Mouse (Mus musculus) liver, embryonic 16.5 days (tissue): ENCODE data around the gene Gm21083. TPM values are rescaled to one million over a fixed set of nuclear protein-coding genes. Genes with fewer than 3 reads are reported as not detected.
"Not testable (repeated sequence)": the region's sequence is repeated elsewhere in the genome, so short reads cannot be mapped to it uniquely, and the experiment has no call there.

Experiments used
- ATAC-seq: fragments of 200-750 bp; cut with Nextera tagmentation; 2 replicates; pipeline ENCODE4 v1.8.0; 2017; ENCODE audit warnings: low read depth, mild to moderate bottlenecking, moderate number of reproducible peaks, moderate library complexity
- H3K27ac ChIP-seq: fragments of 300-500 bp; sonication (generic); 2 replicates; pipeline ENCODE4 v1.5.1; 2014; ENCODE audit warnings: mild to moderate bottlenecking, low read length
- H3K27me3 ChIP-seq: fragments of 300-500 bp; sonication (generic); 2 replicates; pipeline ENCODE4 v1.6.1; 2014; ENCODE audit warnings: low read depth, low read length, mixed read lengths; ENCODE audit not compliant: control insufficient read depth, insufficient read depth
- H3K36me3 ChIP-seq: fragments of 300-500 bp; sonication (generic); 2 replicates; pipeline ENCODE4 v1.6.1; 2014; ENCODE audit warnings: mild to moderate bottlenecking; ENCODE audit not compliant: control insufficient read depth, insufficient read depth
- H3K4me1 ChIP-seq: fragments of 300-500 bp; sonication (generic); 2 replicates; pipeline ENCODE4 v1.6.1; 2014; ENCODE audit warnings: low read depth, low read length, mixed read lengths; ENCODE audit not compliant: control insufficient read depth
- H3K4me2 ChIP-seq: fragments of 300-500 bp; sonication (generic); 2 replicates; pipeline ENCODE4 v1.6.1; 2014; ENCODE audit warnings: low read depth, low read length, mixed read lengths
- H3K4me3 ChIP-seq: fragments of 300-500 bp; sonication (generic); 2 replicates; pipeline ENCODE4 v1.5.1; 2014; ENCODE audit warnings: low read depth, mild to moderate bottlenecking, low read length
- H3K9ac ChIP-seq: fragments of 300-500 bp; sonication (generic); 2 replicates; pipeline ENCODE4 v1.6.1; 2014; ENCODE audit warnings: low read depth, low read length
- H3K9me3 ChIP-seq: fragments of 300-500 bp; sonication (generic); replicated peaks from 2 replicates; pipeline ENCODE4 v1.6.1; 2016; ENCODE audit warnings: low read length; ENCODE audit not compliant: control insufficient read depth
- WGBS: fragments of 180-500 bp; shearing (Covaris S2); extraction: QIAGEN DNeasy Blood & Tissue Kit; methylation state at CpG from one replicate; pipeline ENCODE4 v1.1.7; 2014; ENCODE audit not compliant: insufficient replicate concordance; 5-methylcytosine and 5-hydroxymethylcytosine counted together
- polyA plus RNA-seq: library from polyadenylated mRNA; unstranded; fragments of >200 nt; fragmentation: Nextera tagmentation; extraction: Ambion mirVana; gene quantifications from 2 replicates; pipeline ENCODE4 v1.2.1, GENCODE M21; 2015

The Gm21083 gene
- not detected in 2 replicates for polyA plus RNA-seq

DNA sequence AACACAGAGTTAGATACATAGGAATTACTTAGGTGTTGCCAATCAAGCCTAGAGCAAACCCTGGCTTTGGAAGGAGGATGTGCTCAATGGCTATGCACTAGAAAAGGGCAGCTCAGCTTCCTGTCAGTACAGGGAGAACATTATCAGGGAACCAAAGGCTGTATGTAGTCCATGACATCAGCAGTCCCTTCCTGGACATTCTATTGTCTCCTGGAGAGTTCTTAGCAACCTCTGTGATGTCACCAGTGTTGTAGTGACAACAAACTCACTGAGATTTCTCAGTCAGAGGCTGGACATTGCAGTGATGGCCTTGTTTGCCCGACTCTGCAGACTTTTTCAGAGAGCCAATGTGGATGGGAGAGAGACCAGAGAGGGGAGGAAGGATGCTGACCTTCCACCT is at the start of gene Gm21083:
TSS of gene Gm21083 (plus strand) at position 301 of the 400 bp plus-strand sequence.
- H3K9ac ChIP-seq, H3K36me3 ChIP-seq, H3K27ac ChIP-seq, H3K4me1 ChIP-seq, ATAC-seq, H3K27me3 ChIP-seq, H3K4me2 ChIP-seq, H3K9me3 ChIP-seq, H3K4me3 ChIP-seq: not testable (repeated sequence)
- WGBS: no CpG with 5 or more reads among the region's 1 CpGs

DNA sequence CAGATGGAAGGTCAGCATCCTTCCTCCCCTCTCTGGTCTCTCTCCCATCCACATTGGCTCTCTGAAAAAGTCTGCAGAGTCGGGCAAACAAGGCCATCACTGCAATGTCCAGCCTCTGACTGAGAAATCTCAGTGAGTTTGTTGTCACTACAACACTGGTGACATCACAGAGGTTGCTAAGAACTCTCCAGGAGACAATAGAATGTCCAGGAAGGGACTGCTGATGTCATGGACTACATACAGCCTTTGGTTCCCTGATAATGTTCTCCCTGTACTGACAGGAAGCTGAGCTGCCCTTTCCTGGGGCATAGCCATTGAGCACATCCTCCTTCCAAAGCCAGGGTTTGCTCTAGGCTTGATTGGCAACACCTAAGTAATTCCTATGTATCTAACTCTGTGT is 48.0 kb upstream of the Gm21083 start, which contains the start of gene Gm21190:
TSS of gene Gm21190 (minus strand) at position 101 of the 400 bp plus-strand sequence.
- not testable (repeated sequence) for H3K9me3 ChIP-seq, H3K4me2 ChIP-seq, H3K9ac ChIP-seq, H3K27me3 ChIP-seq, H3K36me3 ChIP-seq, H3K27ac ChIP-seq, H3K4me1 ChIP-seq, ATAC-seq, H3K4me3 ChIP-seq
- no CpG with 5 or more reads among the region's 1 CpGs for WGBS

DNA sequence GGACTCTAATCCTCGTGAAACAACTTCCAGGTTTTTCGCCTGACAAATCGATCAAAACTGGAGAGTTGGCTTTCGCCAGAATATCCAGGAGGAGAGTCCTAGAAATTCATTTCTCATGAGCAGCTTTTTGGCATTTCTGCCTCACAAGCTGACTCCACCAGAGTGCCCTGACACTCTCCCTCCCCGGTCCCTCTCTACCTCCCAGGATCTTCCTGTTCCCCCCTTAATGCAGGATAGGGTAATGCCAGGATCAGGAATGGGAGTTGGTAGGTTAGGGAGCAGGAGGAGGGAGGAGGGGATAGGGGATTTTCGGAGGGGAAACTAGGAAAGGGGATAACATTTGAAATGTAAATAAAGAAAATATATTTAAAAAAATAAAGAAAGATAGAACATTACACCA is 28.5 kb upstream of the Gm21083 start:
- H3K27me3 ChIP-seq, H3K4me2 ChIP-seq, ATAC-seq, H3K9ac ChIP-seq, H3K9me3 ChIP-seq, H3K36me3 ChIP-seq, H3K4me3 ChIP-seq, H3K27ac ChIP-seq, H3K4me1 ChIP-seq: not testable (repeated sequence)
- WGBS: 52% methylated on average over 6 of the region's 6 CpGs

DNA sequence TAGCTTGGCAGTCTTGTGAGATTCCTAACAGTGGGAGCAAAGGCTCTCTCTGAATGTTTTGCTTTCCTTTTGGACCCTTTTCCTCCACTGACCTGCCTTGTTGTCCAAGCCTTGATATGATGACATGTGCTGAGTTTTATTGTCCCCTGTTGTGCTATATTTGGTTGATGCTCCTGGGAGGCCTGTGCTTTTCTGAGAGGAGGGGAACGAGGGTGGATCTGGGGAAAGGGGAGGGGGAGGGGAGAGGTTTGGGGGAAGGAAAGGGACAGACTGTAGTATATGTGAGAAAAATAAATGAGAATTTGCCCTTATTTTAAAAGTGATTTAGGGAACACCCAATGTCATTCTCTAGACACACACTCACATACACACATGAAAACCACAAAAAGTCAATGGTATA is 28.0 kb upstream of the Gm21083 start:
- WGBS: 26% methylated on average over 1 of the region's 1 CpGs
- H3K27me3 ChIP-seq, H3K4me1 ChIP-seq, ATAC-seq, H3K4me3 ChIP-seq, H3K9ac ChIP-seq, H3K9me3 ChIP-seq, H3K27ac ChIP-seq, H3K4me2 ChIP-seq, H3K36me3 ChIP-seq: not testable (repeated sequence)

DNA sequence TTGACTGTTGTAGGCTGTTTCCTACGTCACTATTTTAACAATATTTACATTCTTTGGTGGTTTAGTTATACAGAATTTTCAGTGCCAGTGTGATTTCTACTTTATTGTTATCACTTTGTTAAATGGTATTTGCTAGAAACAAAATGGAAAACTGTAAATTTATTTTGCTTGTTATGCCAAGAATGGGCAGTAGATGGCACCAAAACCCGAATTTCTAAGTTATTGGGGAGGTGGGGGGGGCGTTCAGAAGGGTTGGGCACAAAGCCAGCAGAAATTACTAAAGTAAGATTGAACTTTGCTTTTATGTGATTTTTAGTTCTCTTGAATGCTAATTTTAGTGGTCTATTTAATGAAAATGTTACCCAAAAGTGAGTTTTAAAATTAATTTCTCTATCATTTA is 27.5 kb upstream of the Gm21083 start:
- not testable (repeated sequence) for ATAC-seq, H3K9ac ChIP-seq, H3K27ac ChIP-seq, H3K4me1 ChIP-seq, H3K9me3 ChIP-seq, H3K27me3 ChIP-seq, H3K4me2 ChIP-seq, H3K4me3 ChIP-seq, H3K36me3 ChIP-seq
- WGBS: 9% methylated on average over 3 of the region's 3 CpGs

DNA sequence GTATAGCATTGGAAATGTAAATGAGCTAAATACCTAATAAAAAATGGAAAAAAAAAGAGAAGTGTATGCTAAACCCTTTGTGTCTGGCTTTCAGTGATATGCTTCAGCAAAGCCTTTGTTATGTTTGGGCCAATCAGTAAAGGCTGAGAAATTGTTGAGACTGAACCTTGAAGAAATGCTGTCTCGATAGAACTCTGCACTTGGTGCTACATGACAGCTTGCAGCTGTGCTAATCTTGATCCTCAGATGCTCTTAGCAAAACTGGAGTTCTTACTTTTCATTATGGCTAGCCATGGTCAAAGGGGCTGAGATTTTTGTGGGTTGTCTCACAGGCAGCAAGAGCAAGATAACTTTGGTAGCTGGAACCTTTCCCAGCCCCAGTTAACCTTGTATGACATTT is 18.5 kb upstream of the Gm21083 start:
- not testable (repeated sequence) for H3K4me2 ChIP-seq, ATAC-seq, H3K9ac ChIP-seq, H3K27me3 ChIP-seq, H3K27ac ChIP-seq, H3K4me3 ChIP-seq, H3K4me1 ChIP-seq, H3K9me3 ChIP-seq, H3K36me3 ChIP-seq
- WGBS: 45% methylated on average over 1 of the region's 1 CpGs

DNA sequence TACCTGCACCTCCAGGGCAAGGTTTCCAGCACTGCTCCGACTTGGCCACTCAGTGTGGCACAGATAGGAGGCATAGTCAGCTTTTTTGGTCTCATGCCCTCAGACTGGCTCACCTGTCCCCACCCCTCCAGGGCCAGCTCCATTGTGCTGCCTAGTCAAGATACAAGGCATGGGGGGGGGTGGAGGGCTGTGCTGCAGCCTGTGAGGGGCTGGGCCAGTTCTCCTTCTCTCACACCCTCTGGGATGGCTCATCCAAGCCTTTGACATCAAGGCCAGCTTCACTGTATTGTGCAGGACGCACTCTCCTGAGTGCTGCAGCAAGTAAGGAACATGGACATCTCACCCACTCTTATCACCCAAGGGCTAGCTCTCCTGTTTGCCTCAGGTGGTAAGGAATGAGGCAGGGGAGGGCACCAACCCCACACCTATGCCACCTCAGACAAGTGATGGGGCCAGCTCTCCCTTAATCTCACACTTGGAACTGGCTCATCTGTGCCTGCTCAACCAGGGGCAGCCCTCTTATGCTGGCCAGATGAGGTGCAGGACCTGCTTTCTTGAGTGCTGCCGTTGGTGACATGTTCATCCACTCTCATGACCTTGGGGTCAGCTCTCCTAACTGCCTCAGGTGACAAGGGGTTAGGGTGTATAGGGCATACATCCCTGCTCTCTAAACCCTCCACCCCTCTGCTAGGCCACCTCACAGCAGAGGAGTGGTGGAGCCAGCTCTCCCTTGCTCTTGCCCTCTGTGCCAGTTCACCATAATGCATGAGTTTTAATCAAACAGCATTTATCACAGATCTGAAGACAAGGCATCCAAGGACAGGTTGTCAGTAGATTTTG is 15.5 kb upstream of the Gm21083 start:
- H3K36me3 ChIP-seq, H3K9me3 ChIP-seq, H3K4me3 ChIP-seq, H3K27me3 ChIP-seq, H3K4me2 ChIP-seq, H3K9ac ChIP-seq, ATAC-seq, H3K27ac ChIP-seq, H3K4me1 ChIP-seq: not testable (repeated sequence)
- WGBS: 60% methylated on average over 3 of the region's 3 CpGs

DNA sequence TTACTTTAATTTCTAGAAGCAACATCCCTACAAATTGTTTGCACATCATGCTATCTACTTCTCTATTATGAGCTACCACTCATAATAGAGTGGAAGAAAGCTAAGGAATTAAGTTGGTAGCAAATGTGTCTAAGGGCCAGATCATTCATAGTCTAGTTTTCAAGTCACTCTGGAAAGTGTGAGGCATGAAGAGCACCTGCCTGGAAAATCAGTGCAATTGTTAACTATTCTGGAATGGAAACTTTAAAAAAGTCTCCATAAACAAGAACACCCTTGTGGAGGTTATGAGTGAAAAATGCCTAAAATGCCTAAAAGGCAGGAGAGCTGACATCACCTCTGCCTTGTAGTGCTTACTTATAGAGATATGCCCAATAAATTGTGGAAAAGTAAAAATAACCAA is 3.4 kb upstream of the Gm21083 start:
- not testable (repeated sequence) for H3K4me1 ChIP-seq, H3K9ac ChIP-seq, H3K9me3 ChIP-seq, H3K4me3 ChIP-seq, ATAC-seq, H3K27me3 ChIP-seq, H3K36me3 ChIP-seq, H3K27ac ChIP-seq, H3K4me2 ChIP-seq

DNA sequence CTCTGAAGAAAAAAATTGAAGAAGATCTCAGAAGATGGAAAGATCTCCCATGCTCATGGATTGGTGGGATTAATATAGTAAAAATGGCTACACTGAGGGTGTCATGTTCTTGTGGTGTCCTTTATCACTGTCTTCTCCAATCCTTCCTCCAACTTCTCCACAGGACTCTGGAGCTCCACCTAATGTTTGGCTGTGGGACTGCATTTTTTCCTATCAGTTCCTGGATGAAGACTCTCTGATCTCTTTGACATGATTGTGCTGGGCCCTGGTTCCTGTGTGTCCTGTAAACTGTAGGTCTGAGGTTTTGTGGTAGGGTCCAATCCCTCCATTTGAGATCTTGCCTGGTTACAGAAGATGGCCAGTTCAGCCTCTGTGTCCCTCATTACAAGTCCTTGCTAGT is 9.2 kb downstream of the Gm21083 start:
- not testable (repeated sequence) for H3K27ac ChIP-seq, H3K4me3 ChIP-seq, H3K27me3 ChIP-seq, ATAC-seq, H3K9me3 ChIP-seq, H3K4me1 ChIP-seq, H3K36me3 ChIP-seq, H3K9ac ChIP-seq, H3K4me2 ChIP-seq
